Comparison of ENCODE assay signal across 8 mouse cellular contexts in genomic region chr14:61599057-61599806, GRCm38 (mm10). TPM values are rescaled to one million over a fixed set of nuclear protein-coding genes. Genes with fewer than 3 reads are reported as not detected.
DNase-seq lines count a peak whose midpoint lies in the region; ATAC-seq and TF ChIP-seq lines count a peak whose summit lies in the region.

No protein-coding gene starts in this region.

- 4% methylated on average over 44 of the region's 44 CpGs for WGBS in heart, embryonic 10.5 days
- 4% methylated on average over 44 of the region's 44 CpGs for WGBS in kidney, embryonic 15.5 days

- no peak for TF ChIP-seq CTCF in bone marrow macrophage, adult 2 months (IDR thresholded peaks at IDR 0.05; ENCODE audit: low read depth, low read length)
- no peak for TF ChIP-seq CTCF in embryonic fibroblast, embryonic 13.5 days (IDR thresholded peaks at IDR 0.05; ENCODE audit: borderline replicate concordance, insufficient read depth, low read length)

- peak; percentile 90 for DNase-seq in A20 (ENCODE audit: low read depth, low spot score)
- peak; percentile 97 for DNase-seq in heart, embryonic 10.5 days (ENCODE audit: low spot score)
- peak; percentile 96 for DNase-seq in liver
- DNase-seq in spleen, postnatal 4 days (ENCODE audit: low spot score in 2 of 2), result peak; percentile 93 to 97

- peak overlapping the region; percentile 68 for H3K4me3 ChIP-seq in bone marrow macrophage, adult 2 months (ENCODE audit: insufficient read depth, low read length)
- H3K4me3 ChIP-seq in embryonic fibroblast, embryonic 13.5 days (ENCODE audit: insufficient read depth, low read length), result peak overlapping the region; percentile 84
- peak overlapping the region; percentile 81 for H3K4me3 ChIP-seq in heart, embryonic 10.5 days
- H3K4me3 ChIP-seq in kidney, embryonic 15.5 days (replicated peaks), result peak overlapping the region; percentile 81

- ATAC-seq in kidney, embryonic 15.5 days (replicated peaks; ENCODE audit: low FRiP score), result peak; percentile 97
- ATAC-seq in monocyte, adult 5-6 weeks (replicated peaks; ENCODE audit: insufficient number of reproducible peaks, low FRiP score, low TSS enrichment, poor library complexity, severe bottlenecking), result peak; percentile 92

- H3K4me1 ChIP-seq in bone marrow macrophage, adult 2 months (ENCODE audit: control insufficient read depth, insufficient read depth, low read length), result peaks cover 30% of the 10 kb centered on the region
- peaks cover 3% of the 10 kb centered on the region; the same call in 1 of the 2 replicates for H3K4me1 ChIP-seq in embryonic fibroblast, embryonic 13.5 days (ENCODE audit: control insufficient read depth, insufficient read depth, low read length)
- H3K4me1 ChIP-seq in heart, embryonic 10.5 days, result peaks cover 17% of the 10 kb centered on the region; the same call in 1 of the 2 replicates
- peaks cover 8% of the 10 kb centered on the region for H3K4me1 ChIP-seq in kidney, embryonic 15.5 days

- H3K4me2 ChIP-seq in kidney, embryonic 15.5 days, result peak overlapping the region; percentile 65

- H3K36me3 ChIP-seq in heart, embryonic 10.5 days, result peaks cover 4% of the 10 kb centered on the region
- H3K36me3 ChIP-seq in kidney, embryonic 15.5 days, result peaks cover 10% of the 10 kb centered on the region; the same call in 1 of the 2 replicates

- TF ChIP-seq POLR2A in bone marrow macrophage, adult 2 months (IDR thresholded peaks at IDR 0.05; ENCODE audit: borderline replicate concordance, low read depth, low read length), result no peak
- peak; percentile 72 for TF ChIP-seq POLR2A in embryonic fibroblast, embryonic 13.5 days (IDR thresholded peaks at IDR 0.05; ENCODE audit: low read depth, low read length)

- peak overlapping the region; percentile 79 for H3K9ac ChIP-seq in kidney, embryonic 15.5 days

- no peak overlapping the region for H3K27ac ChIP-seq in bone marrow macrophage, adult 2 months (ENCODE audit: insufficient read depth, low read depth, low read length)
- H3K27ac ChIP-seq in embryonic fibroblast, embryonic 13.5 days (ENCODE audit: insufficient read depth, low read length), result no peak overlapping the region
- H3K27ac ChIP-seq in heart, embryonic 10.5 days, result peak overlapping the region; percentile 95
- H3K27ac ChIP-seq in kidney, embryonic 15.5 days, result peak overlapping the region; percentile 85

- H3K9me3 ChIP-seq in heart, embryonic 10.5 days, result no peaks in the 10 kb centered on the region
- no peaks in the 10 kb centered on the region for H3K9me3 ChIP-seq in kidney, embryonic 15.5 days (replicated peaks)

- H3K27me3 ChIP-seq in heart, embryonic 10.5 days (ENCODE audit: insufficient read depth, poor library complexity, severe bottlenecking), result no peaks in the 10 kb centered on the region
- H3K27me3 ChIP-seq in kidney, embryonic 15.5 days, result no peaks in the 10 kb centered on the region

RNA-seq across cellular contexts. Expression of gene Trim13, which starts 1.2 kb away (rescaled TPM):
- polyA plus RNA-seq in bone marrow macrophage, adult 2 months (2012; ENCODE audit: insufficient read depth, insufficient read length, missing spikeins), result 6.5 and 6.9 TPM in 2 replicates
- polyA plus RNA-seq in embryonic fibroblast, embryonic 13.5 days (2011; ENCODE audit: insufficient read length, low read depth, missing spikeins), result 15.3 and 15.4 TPM in 2 replicates
- 9.0 and 13.2 TPM in 2 replicates for polyA plus RNA-seq in heart, embryonic 10.5 days (2016; fragmentation: Nextera tagmentation; extraction: Ambion mirVana)
- 16.0 and 16.3 TPM in 2 replicates for polyA plus RNA-seq in kidney, embryonic 15.5 days (2015; fragmentation: Nextera tagmentation; extraction: Ambion mirVana)
- total RNA-seq in monocyte, adult 5-6 weeks (2017), result 1.9 to 11.8 TPM (median 8.2 TPM) in 3 replicates

RNA-seq across cellular contexts. Expression of gene Kcnrg, which starts 8.0 kb away (rescaled TPM):
- polyA plus RNA-seq in bone marrow macrophage, adult 2 months (2012; ENCODE audit: insufficient read depth, insufficient read length, missing spikeins), result not detected in 2 replicates
- polyA plus RNA-seq in embryonic fibroblast, embryonic 13.5 days (2011; ENCODE audit: insufficient read length, low read depth, missing spikeins), result 0.39 TPM in 1 of 2 replicates, not detected in the other
- polyA plus RNA-seq in heart, embryonic 10.5 days (2016; fragmentation: Nextera tagmentation; extraction: Ambion mirVana), result 0.23 and 0.39 TPM in 2 replicates
- polyA plus RNA-seq in kidney, embryonic 15.5 days (2015; fragmentation: Nextera tagmentation; extraction: Ambion mirVana), result 0.57 and 0.72 TPM in 2 replicates
- total RNA-seq in monocyte, adult 5-6 weeks (2017), result 0.19 TPM in 1 of 3 replicates, not detected in the others

RNA-seq across cellular contexts. Expression of gene Spryd7, which starts 42.5 kb away (rescaled TPM):
- polyA plus RNA-seq in bone marrow macrophage, adult 2 months (2012; ENCODE audit: insufficient read depth, insufficient read length, missing spikeins), result 14.6 and 15.8 TPM in 2 replicates
- polyA plus RNA-seq in embryonic fibroblast, embryonic 13.5 days (2011; ENCODE audit: insufficient read length, low read depth, missing spikeins), result 16.0 and 16.2 TPM in 2 replicates
- 26.0 and 26.9 TPM in 2 replicates for polyA plus RNA-seq in heart, embryonic 10.5 days (2016; fragmentation: Nextera tagmentation; extraction: Ambion mirVana)
- 20.8 and 24.4 TPM in 2 replicates for polyA plus RNA-seq in kidney, embryonic 15.5 days (2015; fragmentation: Nextera tagmentation; extraction: Ambion mirVana)
- 2.5 to 10.7 TPM (median 7.2 TPM) in 3 replicates for total RNA-seq in monocyte, adult 5-6 weeks (2017)

Comparison
In these comparisons a context has a peak if more than half of its experiments do, and no peak if none do; other contexts are left out.
1. H3K27ac ChIP-seq: peak in heart, embryonic 10.5 days (single experiment) and kidney, embryonic 15.5 days (single experiment); none in bone marrow macrophage, adult 2 months (single experiment) and embryonic fibroblast, embryonic 13.5 days (single experiment).
2. Peak in every context shown above with its lines, with median percentiles within 50 percentile points of each other: DNase-seq and H3K4me3 ChIP-seq.